In genomic region chr11:87761181-87761721, GRCm38 (mm10) we compare ENCODE assay signal across 12 mouse cellular contexts. TPM values are rescaled to one million over a fixed set of nuclear protein-coding genes. Genes with fewer than 3 reads are reported as not detected.
DNase-seq lines count a peak whose midpoint lies in the region; ATAC-seq lines count a peak whose summit lies in the region.
"Had no signal": no experiment of that assay in that cellular context is flagged by ENCODE, and none has a peak within 500 bp of the region (broad histone marks: within the 10 kb centered on the region; RNA-seq: fewer than 3 reads in every experiment).

No protein-coding gene starts in this region.

- H3K27me3 ChIP-seq in hindbrain, embryonic 14.5 days (ENCODE audit: control insufficient read depth, insufficient read depth, low read length) = peaks cover 3% of the 10 kb centered on the region; the same call in 1 of the 2 replicates
- peaks cover 9% of the 10 kb centered on the region for H3K27me3 ChIP-seq in neural tube, embryonic 15.5 days (replicated peaks)
- peaks cover 70% of the 10 kb centered on the region for H3K27me3 ChIP-seq in heart, embryonic 11.5 days (ENCODE audit: control insufficient read depth, insufficient read depth, low read length)

- WGBS in hindbrain, embryonic 14.5 days = 62% methylated on average over 11 of the region's 11 CpGs
- 54% methylated on average over 11 of the region's 11 CpGs for WGBS in neural tube, embryonic 15.5 days
- 64% methylated on average over 11 of the region's 11 CpGs for WGBS in heart, embryonic 11.5 days (ENCODE audit: insufficient replicate concordance)

- peak overlapping the region; percentile 94 for H3K4me2 ChIP-seq in hindbrain, embryonic 14.5 days (replicated peaks)
- peak overlapping the region; percentile 96 for H3K4me2 ChIP-seq in neural tube, embryonic 15.5 days
- H3K4me2 ChIP-seq in heart, embryonic 11.5 days = no peak overlapping the region

- H3K9me3 ChIP-seq in hindbrain, embryonic 14.5 days (ENCODE audit: control insufficient read depth, low read length) = no peaks in the 10 kb centered on the region
- H3K9me3 ChIP-seq in neural tube, embryonic 15.5 days (replicated peaks) = no peaks in the 10 kb centered on the region
- H3K9me3 ChIP-seq in heart, embryonic 11.5 days (replicated peaks; ENCODE audit: control insufficient read depth, low read length) = no peaks in the 10 kb centered on the region

- peaks cover 5% of the 10 kb centered on the region for H3K36me3 ChIP-seq in hindbrain, embryonic 14.5 days (replicated peaks; ENCODE audit: control insufficient read depth, insufficient read depth)
- 0 out of 2 replicates have a peak, but pooled peaks cover 2% of the 10 kb centered on the region for H3K36me3 ChIP-seq in neural tube, embryonic 15.5 days
- no peaks in the 10 kb centered on the region for H3K36me3 ChIP-seq in heart, embryonic 11.5 days (ENCODE audit: control insufficient read depth, insufficient read depth, low read length)

- H3K4me1 ChIP-seq in hindbrain, embryonic 14.5 days (replicated peaks; ENCODE audit: control insufficient read depth, insufficient read depth, low read length) = peaks cover 42% of the 10 kb centered on the region
- peaks cover 57% of the 10 kb centered on the region for H3K4me1 ChIP-seq in neural tube, embryonic 15.5 days
- H3K4me1 ChIP-seq in heart, embryonic 11.5 days (ENCODE audit: control insufficient read depth, insufficient read depth, low read length) = peaks cover 8% of the 10 kb centered on the region

- peak overlapping the region; percentile 73 for H3K4me3 ChIP-seq in hindbrain, embryonic 14.5 days (replicated peaks; ENCODE audit: low read length)
- H3K4me3 ChIP-seq in neural tube, embryonic 15.5 days (replicated peaks) = peak overlapping the region; percentile 71
- no peak overlapping the region for H3K4me3 ChIP-seq in heart, embryonic 11.5 days (ENCODE audit: low read depth, low read length)

- H3K27ac ChIP-seq in hindbrain, embryonic 14.5 days = peak overlapping the region; percentile 89; the same call in 1 of the 2 replicates
- H3K27ac ChIP-seq in neural tube, embryonic 15.5 days (replicated peaks) = peak overlapping the region; percentile 89
- no peak overlapping the region for H3K27ac ChIP-seq in heart, embryonic 11.5 days (ENCODE audit: low read depth, low read length)

- H3K9ac ChIP-seq in hindbrain, embryonic 14.5 days = peak overlapping the region; percentile 71
- peak overlapping the region; percentile 80 for H3K9ac ChIP-seq in neural tube, embryonic 15.5 days (replicated peaks)
- H3K9ac ChIP-seq in heart, embryonic 11.5 days (ENCODE audit: low read depth, low read length) = no peak overlapping the region

- DNase-seq in thymus, postnatal 0 days (ENCODE audit: low spot score) = peak; percentile 41
- no peak for DNase-seq in thymus, postnatal 10 days (ENCODE audit: low spot score in 2 of 2)
- DNase-seq in cerebellum, postnatal 25 days = peak; percentile 55 to 70
- no peak for DNase-seq in hindbrain, embryonic 14.5 days (ENCODE audit: low spot score)
- no peak for DNase-seq in frontal cortex, postnatal 25 days (ENCODE audit: low spot score in 2 of 2)
- DNase-seq: adrenal gland, postnatal 25 days; gastrocnemius, postnatal 14 days; kidney, postnatal 10 days; left cerebral cortex, postnatal 4 days had no signal

- no peak for ATAC-seq in hindbrain, embryonic 14.5 days (ENCODE audit: low FRiP score)
- ATAC-seq in neural tube, embryonic 15.5 days (ENCODE audit: low FRiP score) = no peak
- no peak for ATAC-seq in inflammation-experienced regulatory T-cells, adult 6 months
- no peak for ATAC-seq in heart, embryonic 11.5 days (replicated peaks; ENCODE audit: insufficient number of reproducible peaks, low FRiP score, low TSS enrichment)

RNA-seq across cellular contexts. Expression of gene Tspoap1, which starts 0.9 kb away (rescaled TPM):
- polyA plus RNA-seq in thymus, postnatal 0 days (2015; fragmentation: Nextera tagmentation; extraction: Ambion mirVana) = 2.6 and 4.0 TPM in 2 replicates
- polyA plus RNA-seq in hindbrain, embryonic 14.5 days (2014; fragmentation: Nextera tagmentation; extraction: Ambion mirVana) = 43.8 and 46.9 TPM in 2 replicates
- polyA plus RNA-seq in neural tube, embryonic 15.5 days (2015; fragmentation: Nextera tagmentation; extraction: Ambion mirVana) = 34.5 and 43.8 TPM in 2 replicates
- polyA plus RNA-seq in inflammation-experienced regulatory T-cells, adult 6 months (2017; shearing (Covaris generic)) = 1 to 10 TPM; 1.7 to 3.8 (median 3.4) TPM
- 0.72 and 1.2 TPM in 2 replicates for polyA plus RNA-seq in heart, embryonic 11.5 days (2014; fragmentation: Nextera tagmentation; extraction: Ambion mirVana)

RNA-seq across cellular contexts. Expression of gene Supt4a, which starts 23.9 kb away (rescaled TPM):
- 425 and 454 TPM in 2 replicates for polyA plus RNA-seq in thymus, postnatal 0 days (2015; fragmentation: Nextera tagmentation; extraction: Ambion mirVana)
- 137 and 152 TPM in 2 replicates for polyA plus RNA-seq in hindbrain, embryonic 14.5 days (2014; fragmentation: Nextera tagmentation; extraction: Ambion mirVana)
- 129 and 144 TPM in 2 replicates for polyA plus RNA-seq in neural tube, embryonic 15.5 days (2015; fragmentation: Nextera tagmentation; extraction: Ambion mirVana)
- polyA plus RNA-seq in inflammation-experienced regulatory T-cells, adult 6 months (2017; shearing (Covaris generic)) = 100 to 1,000 TPM; 357 to 377 (median 371) TPM
- polyA plus RNA-seq in heart, embryonic 11.5 days (2014; fragmentation: Nextera tagmentation; extraction: Ambion mirVana) = 114 and 120 TPM in 2 replicates

RNA-seq across cellular contexts. Expression of gene Mpo, which starts 32.1 kb away (rescaled TPM):
- 5.0 and 6.2 TPM in 2 replicates for polyA plus RNA-seq in thymus, postnatal 0 days (2015; fragmentation: Nextera tagmentation; extraction: Ambion mirVana)
- polyA plus RNA-seq in hindbrain, embryonic 14.5 days (2014; fragmentation: Nextera tagmentation; extraction: Ambion mirVana) = 0.22 and 0.88 TPM in 2 replicates
- 0.51 and 2.5 TPM in 2 replicates for polyA plus RNA-seq in neural tube, embryonic 15.5 days (2015; fragmentation: Nextera tagmentation; extraction: Ambion mirVana)
- not detected for polyA plus RNA-seq in inflammation-experienced regulatory T-cells, adult 6 months (2017; shearing (Covaris generic))
- 6.7 and 9.4 TPM in 2 replicates for polyA plus RNA-seq in heart, embryonic 11.5 days (2014; fragmentation: Nextera tagmentation; extraction: Ambion mirVana)

Comparison
In these comparisons a context has a peak if more than half of its experiments do, and no peak if none do; other contexts are left out.
1. DNase-seq: peak in thymus, postnatal 0 days (single experiment) and cerebellum, postnatal 25 days (2 of 2); none in thymus, postnatal 10 days (0 of 2), hindbrain, embryonic 14.5 days (single experiment) and frontal cortex, postnatal 25 days (0 of 2).